Mouse (Mus musculus) heart, embryonic 11.5 days (tissue): ENCODE measurements around the gene Rpl3. TPM values are rescaled to one million over a fixed set of nuclear protein-coding genes. Genes with fewer than 3 reads are reported as not detected.
A peak's percentile ranks its signal among the peaks of the same experiment; 100 is the strongest.

Experiments
- ATAC-seq: fragments of 200-750 bp; cut with Nextera tagmentation; replicated peaks from 2 replicates; pipeline ENCODE4 v1.8.0; 2017; ENCODE audit warnings: moderate library complexity; ENCODE audit not compliant: insufficient number of reproducible peaks, low FRiP score, low TSS enrichment
- H3K27ac ChIP-seq: fragments of 300-500 bp; sonication (generic); 2 replicates; pipeline ENCODE4 v1.5.1; 2014; ENCODE audit warnings: mild to moderate bottlenecking, low read depth, low read length
- H3K27me3 ChIP-seq: fragments of 300-500 bp; sonication (generic); 2 replicates; pipeline ENCODE4 v1.6.1; 2014; ENCODE audit warnings: mild to moderate bottlenecking, low read length, mixed read lengths; ENCODE audit not compliant: control insufficient read depth, insufficient read depth
- H3K36me3 ChIP-seq: fragments of 300-500 bp; sonication (generic); 2 replicates; pipeline ENCODE4 v1.6.1; 2014; ENCODE audit warnings: mild to moderate bottlenecking, low read length, moderate library complexity, mixed read lengths; ENCODE audit not compliant: control insufficient read depth, insufficient read depth
- H3K4me1 ChIP-seq: fragments of 300-500 bp; sonication (generic); 2 replicates; pipeline ENCODE4 v1.6.1; 2014; ENCODE audit warnings: low read length; ENCODE audit not compliant: control insufficient read depth, insufficient read depth
- H3K4me2 ChIP-seq: fragments of 300-500 bp; sonication (generic); 2 replicates; pipeline ENCODE4 v1.6.1; 2014; ENCODE audit warnings: mild to moderate bottlenecking, moderate library complexity
- H3K4me3 ChIP-seq: fragments of 300-500 bp; sonication (generic); 2 replicates; pipeline ENCODE4 v1.5.1; 2014; ENCODE audit warnings: low read depth, low read length
- H3K9ac ChIP-seq: fragments of 300-500 bp; sonication (generic); 2 replicates; pipeline ENCODE4 v1.6.1; 2014; ENCODE audit warnings: mild to moderate bottlenecking, low read depth, low read length, moderate library complexity
- H3K9me3 ChIP-seq: fragments of 300-500 bp; sonication (generic); replicated peaks from 2 replicates; pipeline ENCODE4 v1.6.1; 2016; ENCODE audit warnings: low read length; ENCODE audit not compliant: control insufficient read depth
- WGBS: fragments of 180-500 bp; shearing (Covaris S2); extraction: QIAGEN DNeasy Blood & Tissue Kit; methylation state at CpG from one replicate; pipeline ENCODE4 v1.1.7; 2014; ENCODE audit not compliant: insufficient replicate concordance; 5-methylcytosine and 5-hydroxymethylcytosine counted together
- polyA plus RNA-seq: library from polyadenylated mRNA; unstranded; fragments of >200 nt; fragmentation: Nextera tagmentation; extraction: Ambion mirVana; gene quantifications from 2 replicates; pipeline ENCODE4 v1.2.1, GENCODE M21; 2014

Rpl3 gene
- polyA plus RNA-seq, 1 experiment from 2014 or later = 879 TPM

GRCm38 (mm10) chr15:80133682-80134449 is 42.2 kb upstream of the Rpl3 start:
- peak overlapping the region; percentile 97 for H3K9ac ChIP-seq
- H3K4me1 ChIP-seq = peaks cover 32% of the 10 kb centered on the region
- no peaks in the 10 kb centered on the region for H3K27me3 ChIP-seq
- H3K4me2 ChIP-seq = peak overlapping the region; percentile 81
- WGBS = 10% methylated on average over 14 of the region's 14 CpGs
- peak overlapping the region; percentile 100 for H3K27ac ChIP-seq
- peak; percentile 36; the same call in 1 of the 2 replicates for ATAC-seq
- peak overlapping the region; percentile 77 for H3K4me3 ChIP-seq
- H3K36me3 ChIP-seq = 0 out of 2 replicates have a peak, but pooled peaks cover 2% of the 10 kb centered on the region
- H3K9me3 ChIP-seq = no peaks in the 10 kb centered on the region

DNA sequence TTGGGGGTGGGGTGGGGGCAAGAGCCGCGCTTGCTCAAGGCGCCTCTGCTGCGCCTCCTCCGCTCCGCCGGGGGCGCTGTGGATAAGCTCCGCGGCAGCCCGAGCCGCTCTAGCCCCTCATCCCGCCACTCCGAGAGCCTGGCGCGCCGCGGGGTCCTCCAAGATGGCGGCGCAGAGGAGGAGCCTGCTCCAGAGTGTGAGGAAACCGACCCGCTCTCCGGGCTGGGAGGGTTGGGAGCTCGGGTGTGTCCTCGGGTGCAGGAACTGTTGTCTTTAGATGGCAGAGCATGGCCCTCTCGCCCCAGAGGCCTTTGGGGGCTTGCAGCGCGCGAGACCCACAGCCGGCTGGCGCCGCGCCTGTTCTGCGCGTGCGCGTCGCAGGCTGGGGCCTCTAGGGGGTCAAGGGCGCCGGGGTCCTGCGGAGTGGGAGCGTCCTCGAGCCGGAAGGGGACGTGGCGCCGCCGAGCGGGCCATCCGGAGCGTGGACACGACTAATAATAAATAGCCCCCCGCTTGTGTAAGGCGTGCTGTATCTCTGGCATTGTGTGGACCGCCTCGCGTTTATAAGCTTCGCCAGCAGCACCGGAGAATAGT is 41.4 kb upstream of the Rpl3 start, which contains the start of gene Tab1:
Gene Tab1 (plus strand): TSS at position 135 of the 594 bp plus-strand sequence.
- Histone ChIP-seq H3K36me3 (0 out of 2 replicates have a peak, but pooled peaks cover 2% of the 10 kb centered on the region), H3K9me3 (no peaks in the 10 kb centered on the region), H3K27me3 (no peaks in the 10 kb centered on the region), H3K27ac (peak within 1 kb of the TSS; percentile 100), H3K4me2 (peak within 1 kb of the TSS; percentile 81), H3K4me1 (peaks cover 27% of the 10 kb centered on the region), H3K4me3 (peak within 1 kb of the TSS; percentile 77), H3K9ac (peak within 1 kb of the TSS; percentile 97)
- WGBS = under 1% methylated on average over 54 of the region's 59 CpGs
- peak; percentile 85 for ATAC-seq

DNA sequence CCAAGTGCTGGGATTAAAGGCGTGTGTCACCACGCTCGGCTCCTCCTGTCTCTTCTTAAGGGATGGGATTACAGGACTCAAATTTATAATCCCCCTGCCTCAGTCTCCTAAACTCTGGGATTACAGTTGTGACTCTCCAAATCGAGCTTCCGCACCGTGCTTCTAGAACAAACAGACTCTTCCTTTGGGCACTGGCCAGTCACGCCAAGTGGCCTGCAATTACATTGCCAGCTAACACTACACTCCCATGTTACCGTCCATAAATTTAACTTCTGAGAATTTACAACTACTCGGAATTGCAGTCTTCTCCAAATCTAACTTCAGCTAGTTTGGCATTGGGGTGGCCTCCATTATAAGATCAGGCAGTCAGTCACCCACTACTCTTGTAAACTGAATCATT is 40.8 kb upstream of the Rpl3 start:
- peak overlapping the region; percentile 100 for H3K27ac ChIP-seq
- peaks cover 27% of the 10 kb centered on the region for H3K4me1 ChIP-seq
- 0 out of 2 replicates have a peak, but pooled peaks cover 2% of the 10 kb centered on the region for H3K36me3 ChIP-seq
- 78% methylated on average over 9 of the region's 9 CpGs for WGBS
- peak overlapping the region; percentile 97 for H3K9ac ChIP-seq
- no peaks in the 10 kb centered on the region for H3K9me3 ChIP-seq
- peak overlapping the region; percentile 81 for H3K4me2 ChIP-seq
- no peak for ATAC-seq
- H3K4me3 ChIP-seq = peak overlapping the region; percentile 77
- H3K27me3 ChIP-seq = no peaks in the 10 kb centered on the region

DNA sequence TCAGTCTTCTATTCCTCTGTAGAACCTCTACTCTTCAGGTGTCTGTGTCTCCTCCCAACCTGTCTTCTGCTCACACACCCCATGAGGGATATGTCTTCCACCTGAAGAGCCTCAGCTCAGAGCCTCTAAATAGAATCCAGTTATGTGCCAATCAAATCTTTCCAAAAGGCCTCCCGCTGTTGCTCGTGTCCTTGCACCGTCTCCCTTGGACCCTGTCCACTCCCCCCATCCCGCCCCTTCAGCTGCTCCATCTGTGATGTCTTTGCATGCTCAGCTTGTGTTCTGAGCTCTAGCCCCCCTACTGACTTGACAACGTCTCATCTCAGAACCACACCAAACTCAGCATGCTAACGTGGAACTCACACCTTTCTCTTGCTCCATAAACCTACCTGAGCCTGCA is 39.8 kb upstream of the Rpl3 start:
- Histone ChIP-seq H3K9me3 (no peaks in the 10 kb centered on the region), H3K9ac (no peak overlapping the region), H3K4me1 (peaks cover 24% of the 10 kb centered on the region), H3K36me3 (no peaks in the 10 kb centered on the region), H3K4me2 (no peak overlapping the region), H3K27ac (no peak overlapping the region), H3K4me3 (no peak overlapping the region), H3K27me3 (no peaks in the 10 kb centered on the region)
- 73% methylated on average over 6 of the region's 6 CpGs for WGBS
- no peak for ATAC-seq

- ATAC-seq = no peak
- H3K9me3 ChIP-seq = no peaks in the 10 kb centered on the region
- 51% methylated on average over 5 of the region's 5 CpGs for WGBS
- no peak overlapping the region for H3K4me3 ChIP-seq
- no peaks in the 10 kb centered on the region for H3K27me3 ChIP-seq
- no peak overlapping the region for H3K9ac ChIP-seq
- no peaks in the 10 kb centered on the region for H3K36me3 ChIP-seq
- H3K27ac ChIP-seq = no peak overlapping the region; the same call in 1 of the 2 replicates
- no peak overlapping the region for H3K4me2 ChIP-seq
- peaks cover 16% of the 10 kb centered on the region for H3K4me1 ChIP-seq
Measured at GRCm38 (mm10) chr15:80130689-80131088, 39.0 kb upstream of the Rpl3 start.

GRCm38 (mm10) chr15:80129982-80130381 is 38.3 kb upstream of the Rpl3 start:
- Histone ChIP-seq H3K36me3 (no peaks in the 10 kb centered on the region), H3K4me2 (no peak overlapping the region), H3K27me3 (no peaks in the 10 kb centered on the region), H3K4me3 (no peak overlapping the region), H3K4me1 (peaks cover 14% of the 10 kb centered on the region), H3K27ac (no peak overlapping the region), H3K9ac (no peak overlapping the region), H3K9me3 (no peaks in the 10 kb centered on the region)
- ATAC-seq = no peak
- 86% methylated on average over 6 of the region's 6 CpGs for WGBS

- Histone ChIP-seq H3K9ac (no peak overlapping the region), H3K4me2 (no peak overlapping the region), H3K4me3 (no peak overlapping the region), H3K27me3 (no peaks in the 10 kb centered on the region), H3K9me3 (no peaks in the 10 kb centered on the region), H3K4me1 (no peaks in the 10 kb centered on the region), H3K36me3 (no peaks in the 10 kb centered on the region), H3K27ac (no peak overlapping the region)
- 56% methylated on average over 1 of the region's 1 CpGs for WGBS
- no peak for ATAC-seq
Measured at GRCm38 (mm10) chr15:80127191-80127590, 35.5 kb upstream of the Rpl3 start.

DNA sequence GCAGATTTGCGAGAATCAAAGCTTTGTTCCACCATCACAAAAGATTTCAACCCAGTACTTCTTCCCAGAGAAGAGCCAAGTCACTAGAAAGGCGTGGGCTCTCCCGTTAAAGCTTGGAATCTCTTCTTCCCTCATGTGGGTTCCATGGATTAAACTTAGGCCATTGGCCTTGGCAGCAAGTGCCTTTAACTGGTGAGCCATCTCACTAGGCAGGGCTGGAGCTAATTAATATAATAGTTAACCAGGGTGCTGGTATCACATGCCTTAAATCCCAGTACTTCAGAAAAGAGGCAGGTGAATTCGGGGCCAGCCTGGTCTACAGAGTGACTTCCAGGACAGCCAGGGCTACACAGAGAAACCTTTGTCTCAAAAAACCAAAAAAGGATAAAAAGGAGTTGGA is 33.0 kb upstream of the Rpl3 start:
- H3K4me1 ChIP-seq = no peaks in the 10 kb centered on the region
- H3K4me2 ChIP-seq = no peak overlapping the region
- no peak overlapping the region for H3K27ac ChIP-seq
- no peaks in the 10 kb centered on the region for H3K9me3 ChIP-seq
- no peak overlapping the region for H3K4me3 ChIP-seq
- no peak overlapping the region for H3K9ac ChIP-seq
- H3K27me3 ChIP-seq = no peaks in the 10 kb centered on the region; the same call in 1 of the 2 replicates
- H3K36me3 ChIP-seq = no peaks in the 10 kb centered on the region
- WGBS = 76% methylated on average over 4 of the region's 4 CpGs
- no peak for ATAC-seq
